Mouse (Mus musculus) small intestine, adult 2 months (tissue): ENCODE measurements around the gene Aprt. TPM values are rescaled to one million over a fixed set of nuclear protein-coding genes. Genes with fewer than 3 reads are reported as not detected.

Experiments used
- H3K27ac ChIP-seq: fragments of 200-500 bp; 2 replicates; pipeline ENCODE4 v1.5.1; 2012; ENCODE audit warnings: low read depth, low read length, control low read depth, inconsistent platforms; ENCODE audit not compliant: insufficient read depth
- H3K27me3 ChIP-seq: fragments of 200-500 bp; 2 replicates; pipeline ENCODE4 v1.6.1; 2012; ENCODE audit warnings: mild to moderate bottlenecking, moderate library complexity, low read length, inconsistent platforms; ENCODE audit not compliant: control insufficient read depth, insufficient read depth
- H3K36me3 ChIP-seq: fragments of 200-500 bp; 2 replicates; pipeline ENCODE4 v1.6.1; 2012; ENCODE audit warnings: mild to moderate bottlenecking, low read length, control low read depth, inconsistent platforms; ENCODE audit not compliant: control insufficient read depth, insufficient read depth
- H3K4me1 ChIP-seq: fragments of 200-500 bp; 2 replicates; pipeline ENCODE4 v1.6.1; 2012; ENCODE audit warnings: low read length, inconsistent platforms, mixed read lengths; ENCODE audit not compliant: control insufficient read depth, insufficient read depth, insufficient read length
- H3K4me3 ChIP-seq: fragments of 200-500 bp; 2 replicates; pipeline ENCODE4 v1.5.1; 2012; ENCODE audit warnings: low read depth, mild to moderate bottlenecking, control low read depth, inconsistent platforms, low read length, moderate library complexity
- CTCF ChIP-seq: fragments of 200-500 bp; IDR thresholded peaks from 2 replicates; pipeline ENCODE4 v1.5.1; 2012; ENCODE audit warnings: low read depth, mild to moderate bottlenecking, control low read depth, inconsistent platforms, low read length, moderate library complexity, mixed read lengths; ENCODE audit not compliant: insufficient replicate concordance, insufficient read length; ENCODE audit errors: extremely low read depth
- POLR2A ChIP-seq: fragments of 200-500 bp; IDR thresholded peaks from 2 replicates; pipeline ENCODE4 v1.6.1; 2012; ENCODE audit warnings: low read depth, mild to moderate bottlenecking, control low read depth, inconsistent platforms, low read length, moderate library complexity
- WGBS: fragments of 180-500 bp; shearing (Covaris S2); methylation state at CpG from one replicate; pipeline ENCODE4 v1.1.7; 2018; 5-methylcytosine and 5-hydroxymethylcytosine counted together
- polyA plus RNA-seq: library from polyadenylated mRNA; depleted of rRNA; stranded (reverse); fragments of >200 nt; gene quantifications from 2 replicates; pipeline ENCODE4 v1.2.3, GENCODE M21; 2012

Aprt gene
- polyA plus RNA-seq, 1 experiment, result 537 TPM

- WGBS, result 64% methylated on average over 25 of the region's 25 CpGs
- Histone ChIP-seq H3K4me3 (peak overlapping the region; percentile 15; the same call in 1 of the 2 replicates), H3K4me1 (peaks cover 14% of the 10 kb centered on the region), H3K27me3 (no peaks in the 10 kb centered on the region), H3K27ac (peak overlapping the region; percentile 54), H3K36me3 (no peaks in the 10 kb centered on the region)
- no peak for TF ChIP-seq POLR2A
- no peak for TF ChIP-seq CTCF
Observed at GRCm38 (mm10) chr8:122564363-122565352, 12.1 kb downstream of the Aprt start.

- 53% methylated on average over 5 of the region's 5 CpGs for WGBS
- no peak overlapping the region for H3K27ac ChIP-seq
- TF ChIP-seq POLR2A, result no peak
- TF ChIP-seq CTCF, result no peak
Observed at GRCm38 (mm10) chr8:122561199-122561598, 15.5 kb downstream of the Aprt start.

GRCm38 (mm10) chr8:122558671-122559349 lies 17.9 kb downstream of the Aprt start:
- Histone ChIP-seq H3K4me1 (no peaks in the 10 kb centered on the region; the same call in none of the 2 replicates), H3K36me3 (no peaks in the 10 kb centered on the region), H3K27me3 (no peaks in the 10 kb centered on the region), H3K27ac (no peak overlapping the region), H3K4me3 (no peak overlapping the region)
- WGBS, result 39% methylated on average over 12 of the region's 12 CpGs
- TF ChIP-seq POLR2A (no peak), CTCF (no peak)

More at GRCm38 (mm10) chr8:122561199-122561598, 15.5 kb downstream of the Aprt start:
- H3K4me3 ChIP-seq, result no peak overlapping the region
- H3K4me1 ChIP-seq, result no peaks in the 10 kb centered on the region; the same call in none of the 2 replicates
- no peaks in the 10 kb centered on the region for H3K27me3 ChIP-seq
- no peaks in the 10 kb centered on the region for H3K36me3 ChIP-seq

GRCm38 (mm10) chr8:122557248-122558038 lies 19.3 kb downstream of the Aprt start:
- Histone ChIP-seq H3K27me3 (no peaks in the 10 kb centered on the region), H3K36me3 (no peaks in the 10 kb centered on the region), H3K4me1 (no peaks in the 10 kb centered on the region; the same call in none of the 2 replicates), H3K27ac (peak overlapping the region; percentile 73; the same call in 1 of the 2 replicates), H3K4me3 (no peak overlapping the region)
- no peak for TF ChIP-seq POLR2A
- TF ChIP-seq CTCF, result no peak
- 70% methylated on average over 10 of the region's 10 CpGs for WGBS

- H3K27ac ChIP-seq, result peak overlapping the region; percentile 73
- no peaks in the 10 kb centered on the region for H3K27me3 ChIP-seq
- H3K36me3 ChIP-seq, result no peaks in the 10 kb centered on the region
- H3K4me3 ChIP-seq, result peak overlapping the region; percentile 53
- H3K4me1 ChIP-seq, result no peaks in the 10 kb centered on the region; the same call in none of the 2 replicates
- TF ChIP-seq CTCF, result no peak
- WGBS, result 72% methylated on average over 12 of the region's 12 CpGs
Observed at GRCm38 (mm10) chr8:122556030-122557009, 20.4 kb downstream of the Aprt start.

GRCm38 (mm10) chr8:122554786-122555185 lies 21.9 kb downstream of the Aprt start:
- H3K4me1 ChIP-seq, result no peaks in the 10 kb centered on the region; the same call in 1 of the 2 replicates

More at GRCm38 (mm10) chr8:122554786-122555185, 21.9 kb downstream of the Aprt start:
- 57% methylated on average over 6 of the region's 6 CpGs for WGBS
- H3K36me3 ChIP-seq, result no peaks in the 10 kb centered on the region
- no peak overlapping the region for H3K4me3 ChIP-seq
- no peak overlapping the region for H3K27ac ChIP-seq
- TF ChIP-seq CTCF (no peak), POLR2A (no peak)
- no peaks in the 10 kb centered on the region for H3K27me3 ChIP-seq
